Mouse (Mus musculus) neural tube, embryonic 11.5 days (tissue): ENCODE measurements around the gene Tbrg4. TPM values are rescaled to one million over a fixed set of nuclear protein-coding genes. Genes with fewer than 3 reads are reported as not detected.

Experiments
- ATAC-seq: fragments of 200-750 bp; cut with Nextera tagmentation; 2 replicates; pipeline ENCODE4 v1.8.0; 2017; ENCODE audit warnings: moderate number of reproducible peaks, mild to moderate bottlenecking, moderate TSS enrichment, moderate library complexity; ENCODE audit not compliant: insufficient read depth, low FRiP score, low TSS enrichment
- DNase-seq: peaks from one replicate; pipeline ENCODE4 v3.0.0-alpha.2; 2015; ENCODE audit warnings: low spot score
- H3K27ac ChIP-seq: fragments of 300-500 bp; sonication (generic); 2 replicates; pipeline ENCODE4 v1.5.1; 2014; ENCODE audit warnings: low read depth, mild to moderate bottlenecking, low read length
- H3K27me3 ChIP-seq: fragments of 300-500 bp; sonication (generic); 2 replicates; pipeline ENCODE4 v1.6.1; 2014; ENCODE audit warnings: mild to moderate bottlenecking, low read length, mixed read lengths; ENCODE audit not compliant: control insufficient read depth, insufficient read depth
- H3K36me3 ChIP-seq: fragments of 300-500 bp; sonication (generic); 2 replicates; pipeline ENCODE4 v1.6.1; 2014; ENCODE audit warnings: mild to moderate bottlenecking, low read length, moderate library complexity, mixed read lengths; ENCODE audit not compliant: control insufficient read depth, insufficient read depth
- H3K4me1 ChIP-seq: fragments of 300-500 bp; sonication (generic); 2 replicates; pipeline ENCODE4 v1.6.1; 2014; ENCODE audit warnings: low read length, mixed read lengths; ENCODE audit not compliant: control insufficient read depth, insufficient read depth
- H3K4me2 ChIP-seq: fragments of 300-500 bp; sonication (generic); 2 replicates; pipeline ENCODE4 v1.6.1; 2014; ENCODE audit warnings: low read depth, mild to moderate bottlenecking, moderate library complexity
- H3K4me3 ChIP-seq: fragments of 300-500 bp; sonication (generic); 2 replicates; pipeline ENCODE4 v1.5.1; 2014; ENCODE audit warnings: low read depth, low read length
- H3K9ac ChIP-seq: fragments of 300-500 bp; sonication (generic); 2 replicates; pipeline ENCODE4 v1.6.1; 2014; ENCODE audit warnings: mild to moderate bottlenecking, low read length
- H3K9me3 ChIP-seq: fragments of 300-500 bp; sonication (generic); 2 replicates; pipeline ENCODE4 v1.6.1; 2016; ENCODE audit warnings: low read length; ENCODE audit not compliant: control insufficient read depth
- WGBS: fragments of 180-500 bp; shearing (Covaris S2); extraction: QIAGEN DNeasy Blood & Tissue Kit; methylation state at CpG from one replicate; pipeline ENCODE4 v1.1.7; 2014; 5-methylcytosine and 5-hydroxymethylcytosine counted together
- polyA plus RNA-seq: library from polyadenylated mRNA; unstranded; fragments of >200 nt; fragmentation: Nextera tagmentation; extraction: Ambion mirVana; gene quantifications from 2 replicates; pipeline ENCODE4 v1.2.1, GENCODE M21; 2014

Gene Tbrg4
- polyA plus RNA-seq, 1 experiment from 2014 or later: 43.4 TPM

DNA sequence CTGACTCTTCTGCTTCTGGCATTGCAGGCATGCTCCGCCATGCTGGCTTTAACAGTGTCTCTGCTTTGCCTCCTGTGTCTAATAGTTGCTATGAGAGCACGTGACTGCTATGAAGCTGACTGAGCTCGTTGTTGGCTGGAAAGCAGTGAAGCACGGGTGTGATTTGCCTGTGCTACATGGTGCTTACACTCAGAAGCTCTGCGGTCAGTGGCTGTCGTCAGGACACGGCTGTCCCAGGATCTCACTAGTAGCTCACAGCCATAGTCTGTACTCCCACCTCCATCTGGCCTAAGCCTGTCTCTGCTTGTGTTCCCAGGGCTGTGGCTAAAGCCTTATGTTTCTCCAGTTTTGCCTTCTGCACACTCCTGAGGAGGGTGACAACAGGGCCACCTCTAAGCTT, 37.6 kb downstream of the Tbrg4 start:
- Histone ChIP-seq H3K4me2 (no peak overlapping the region), H3K9me3 (no peaks in the 10 kb centered on the region), H3K27me3 (no peaks in the 10 kb centered on the region), H3K27ac (no peak overlapping the region), H3K36me3 (peaks cover 11% of the 10 kb centered on the region), H3K4me3 (no peak overlapping the region), H3K4me1 (no peaks in the 10 kb centered on the region), H3K9ac (no peak overlapping the region)
- 89% methylated on average over 7 of the region's 7 CpGs for WGBS
- DNase-seq (no peak), ATAC-seq (no peak)

DNA sequence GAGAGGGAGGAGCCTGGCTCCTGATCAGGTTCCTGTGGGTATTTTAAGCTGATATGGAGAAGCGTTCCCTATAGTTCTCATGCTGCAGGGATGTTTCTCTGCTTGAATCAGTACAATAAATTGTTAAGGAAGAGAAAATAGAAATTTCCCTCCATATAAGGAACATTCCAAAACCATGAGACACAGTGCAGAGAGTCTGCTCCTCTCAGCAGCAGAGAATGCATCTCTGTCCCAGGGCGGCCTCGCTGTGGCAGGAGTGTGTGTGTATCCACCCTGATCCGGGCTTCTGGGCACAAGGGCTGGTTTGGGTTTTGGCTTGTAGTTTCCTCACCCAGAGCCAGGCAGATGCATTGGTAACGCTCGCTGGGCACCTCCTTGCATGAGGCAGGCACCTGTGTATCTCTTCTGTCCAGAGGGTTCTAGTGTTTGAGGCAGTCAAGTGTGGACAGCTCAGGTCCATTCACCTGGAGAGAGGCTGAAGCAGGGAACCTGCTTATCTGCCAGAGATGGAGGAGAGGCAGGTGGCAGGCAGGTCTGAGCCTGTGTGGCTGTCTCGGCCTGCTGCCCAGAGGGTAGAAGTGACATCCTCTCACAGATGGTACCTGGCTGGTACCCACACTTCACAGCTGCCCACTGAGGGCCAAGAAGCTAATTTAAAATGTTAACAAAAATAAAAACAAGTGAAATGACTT, 38.5 kb downstream of the Tbrg4 start:
- no peak overlapping the region for H3K9ac ChIP-seq
- ATAC-seq: no peak

DNA sequence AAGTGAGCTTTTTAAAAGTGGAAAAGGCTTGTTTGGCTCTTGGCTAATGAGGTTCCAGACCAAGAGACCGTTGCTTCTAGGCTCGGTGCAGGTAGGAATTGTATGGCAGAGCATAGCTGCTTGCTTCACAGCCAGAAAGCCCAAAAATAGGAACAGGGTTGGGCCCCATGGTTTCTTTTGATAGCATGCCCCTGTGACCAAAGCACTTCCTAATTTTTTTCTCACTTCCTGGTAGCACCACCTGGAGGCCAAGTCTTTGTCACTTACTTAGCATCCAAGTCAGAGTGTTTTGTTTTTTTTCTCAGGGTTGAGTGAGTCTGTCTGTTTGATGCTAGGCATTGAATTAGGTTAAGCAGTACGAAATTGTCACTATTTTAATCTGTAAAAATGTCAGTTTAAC, 39.2 kb downstream of the Tbrg4 start:
- H3K4me2 ChIP-seq: no peak overlapping the region

More for the DNA sequence above, 38.5 kb downstream of the Tbrg4 start:
- Histone ChIP-seq H3K27me3 (no peaks in the 10 kb centered on the region), H3K36me3 (peaks cover 11% of the 10 kb centered on the region), H3K27ac (no peak overlapping the region), H3K9me3 (no peaks in the 10 kb centered on the region), H3K4me2 (no peak overlapping the region), H3K4me1 (no peaks in the 10 kb centered on the region), H3K4me3 (no peak overlapping the region)
- 90% methylated on average over 7 of the region's 7 CpGs for WGBS
- DNase-seq: no peak

DNA sequence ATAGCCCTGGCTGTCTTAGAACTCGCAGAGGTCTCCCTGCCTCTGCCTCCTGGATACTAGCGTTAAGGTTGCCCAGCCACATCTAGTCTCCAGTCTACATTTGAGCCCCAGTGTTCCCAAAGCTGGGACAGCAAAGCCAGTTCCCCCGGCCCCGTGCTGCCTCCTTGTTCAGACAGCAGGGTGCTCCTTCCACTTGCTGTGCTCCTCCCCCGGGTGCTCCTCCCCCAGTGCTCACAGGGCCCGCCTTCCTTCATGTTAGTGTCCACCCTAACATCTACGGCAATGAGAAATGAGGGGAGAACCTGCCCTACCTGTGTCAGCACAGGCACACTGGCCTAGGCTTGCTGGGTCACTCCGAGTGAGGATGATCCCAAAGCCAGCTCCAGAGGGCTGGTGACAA, 40.1 kb downstream of the Tbrg4 start:
- no peak overlapping the region for H3K4me2 ChIP-seq
- DNase-seq (no peak), ATAC-seq (no peak)
- no peaks in the 10 kb centered on the region for H3K4me1 ChIP-seq
- H3K27ac ChIP-seq: no peak overlapping the region
- 88% methylated on average over 8 of the region's 8 CpGs for WGBS
- H3K27me3 ChIP-seq: no peaks in the 10 kb centered on the region
- H3K9ac ChIP-seq: no peak overlapping the region
- peaks cover 6% of the 10 kb centered on the region for H3K36me3 ChIP-seq
- H3K4me3 ChIP-seq: no peak overlapping the region
- H3K9me3 ChIP-seq: no peaks in the 10 kb centered on the region

More for the DNA sequence above, 39.2 kb downstream of the Tbrg4 start:
- Histone ChIP-seq H3K9ac (no peak overlapping the region), H3K27me3 (no peaks in the 10 kb centered on the region), H3K4me1 (no peaks in the 10 kb centered on the region), H3K36me3 (peaks cover 11% of the 10 kb centered on the region), H3K27ac (no peak overlapping the region), H3K9me3 (no peaks in the 10 kb centered on the region), H3K4me3 (no peak overlapping the region)
- WGBS: 90% methylated on average over 3 of the region's 3 CpGs
- DNase-seq: no peak
- ATAC-seq: no peak

DNA sequence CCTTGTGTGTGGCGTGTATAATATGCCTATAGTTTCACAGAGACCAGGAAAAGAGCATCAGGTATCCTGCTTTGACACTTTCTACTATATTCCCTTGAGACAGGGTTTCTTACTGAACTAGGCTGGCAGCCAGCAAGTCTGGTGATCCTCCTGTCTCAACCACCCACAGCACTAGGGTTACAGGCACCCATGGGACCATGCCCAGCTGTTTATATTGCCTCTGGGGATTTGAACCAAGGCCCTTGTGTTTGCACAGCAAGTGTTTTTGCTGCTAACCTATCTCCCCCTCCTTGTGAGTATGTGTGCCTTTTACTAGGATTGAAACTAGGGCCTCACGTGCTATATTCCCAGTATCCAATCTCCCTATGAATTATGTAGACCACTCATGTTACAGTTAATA, 44.3 kb downstream of the Tbrg4 start:
- Histone ChIP-seq H3K27ac (no peak overlapping the region), H3K27me3 (no peaks in the 10 kb centered on the region), H3K9ac (no peak overlapping the region), H3K9me3 (no peaks in the 10 kb centered on the region), H3K36me3 (peaks cover 4% of the 10 kb centered on the region), H3K4me1 (no peaks in the 10 kb centered on the region), H3K4me3 (no peak overlapping the region), H3K4me2 (no peak overlapping the region)
- WGBS: 86% methylated on average over 2 of the region's 2 CpGs
- ATAC-seq (no peak), DNase-seq (no peak)

DNA sequence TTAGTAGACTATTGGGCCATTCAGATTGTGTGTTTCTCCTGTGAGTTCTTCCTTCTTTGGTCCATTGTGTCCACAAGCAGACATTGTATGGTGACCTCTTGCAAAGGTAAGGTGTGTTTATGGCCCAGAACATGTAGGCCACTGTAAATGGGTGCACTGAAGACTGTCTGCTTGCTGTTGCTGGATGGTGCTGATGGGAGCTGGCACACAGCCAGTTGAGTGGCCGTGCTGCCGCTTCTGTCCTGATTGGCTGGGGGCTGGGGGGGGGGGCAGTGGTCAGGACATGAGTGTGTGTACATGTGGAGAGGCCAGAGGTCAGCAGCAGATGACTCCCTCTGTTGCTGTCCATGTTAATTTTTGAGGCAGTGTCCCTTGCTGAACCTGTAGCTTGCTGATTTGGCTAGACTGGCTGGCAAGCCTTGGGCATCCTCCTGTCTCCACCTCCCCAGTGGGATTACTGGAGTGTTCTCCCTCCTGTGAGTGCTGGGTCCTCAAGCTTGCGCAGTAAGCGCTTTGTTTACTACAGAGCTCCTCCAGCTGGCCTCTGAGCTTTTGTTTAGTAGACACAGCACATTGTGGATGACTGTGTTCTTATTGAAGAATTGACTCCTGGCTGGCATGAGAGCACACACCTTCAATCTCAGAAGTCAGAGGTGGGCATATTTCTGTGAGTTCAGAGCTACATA, 45.7 kb downstream of the Tbrg4 start:
- H3K36me3 ChIP-seq: peaks cover 2% of the 10 kb centered on the region
- ATAC-seq: no peak
- 92% methylated on average over 4 of the region's 4 CpGs for WGBS
- no peak overlapping the region for H3K4me3 ChIP-seq
- H3K4me2 ChIP-seq: no peak overlapping the region
- no peaks in the 10 kb centered on the region for H3K4me1 ChIP-seq
- H3K9ac ChIP-seq: no peak overlapping the region
- no peaks in the 10 kb centered on the region for H3K9me3 ChIP-seq
- H3K27ac ChIP-seq: no peak overlapping the region
- no peak for DNase-seq
- H3K27me3 ChIP-seq: no peaks in the 10 kb centered on the region

DNA sequence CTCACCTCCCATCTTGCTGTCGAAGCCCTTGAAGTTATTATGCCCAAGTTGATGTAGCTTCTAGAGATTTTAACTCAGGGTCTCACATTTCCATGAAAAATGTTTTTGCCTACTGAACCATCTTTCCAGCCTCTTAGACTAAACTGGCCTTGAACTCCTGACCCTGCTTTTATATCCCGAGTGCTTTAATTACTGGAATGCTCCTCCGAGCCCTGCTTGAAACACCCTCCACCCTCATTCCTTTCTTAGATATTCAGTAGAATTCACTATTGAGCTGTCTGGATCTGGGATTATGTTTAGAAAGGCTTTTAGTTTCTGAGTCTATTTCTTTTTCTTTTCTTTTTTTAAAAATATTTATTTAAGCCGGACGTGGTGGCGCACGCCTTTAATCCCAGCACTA, 46.5 kb downstream of the Tbrg4 start:
- ATAC-seq (no peak), DNase-seq (no peak)
- H3K4me1 ChIP-seq: no peaks in the 10 kb centered on the region
- no peak overlapping the region for H3K9ac ChIP-seq
- H3K27me3 ChIP-seq: no peaks in the 10 kb centered on the region
- H3K9me3 ChIP-seq: no peaks in the 10 kb centered on the region
- no peak overlapping the region for H3K27ac ChIP-seq
- H3K4me2 ChIP-seq: no peak overlapping the region
- no peak overlapping the region for H3K4me3 ChIP-seq
- H3K36me3 ChIP-seq: no peaks in the 10 kb centered on the region
- 92% methylated on average over 7 of the region's 7 CpGs for WGBS

DNA sequence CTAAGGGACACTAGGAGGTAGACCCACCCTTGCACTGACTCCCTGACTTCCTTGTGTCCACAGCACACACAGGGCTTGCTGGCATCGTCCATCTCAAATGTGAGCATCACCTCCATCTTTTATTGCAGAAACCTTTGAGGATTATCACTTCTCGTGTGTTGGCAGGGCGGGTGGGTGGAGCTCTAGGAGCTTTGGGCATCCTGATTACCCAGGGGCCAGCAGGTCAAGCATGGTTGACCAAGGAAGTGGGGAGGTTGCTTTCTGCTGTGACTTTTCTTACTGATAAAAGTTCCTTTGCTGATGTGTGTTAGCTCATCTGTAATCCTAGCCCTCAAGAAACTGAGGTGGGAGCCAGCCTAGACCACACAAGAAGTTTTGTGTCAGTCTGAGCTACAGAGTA, 49.7 kb downstream of the Tbrg4 start:
- WGBS: 89% methylated on average over 3 of the region's 3 CpGs
- ATAC-seq (no peak), DNase-seq (no peak)

DNA sequence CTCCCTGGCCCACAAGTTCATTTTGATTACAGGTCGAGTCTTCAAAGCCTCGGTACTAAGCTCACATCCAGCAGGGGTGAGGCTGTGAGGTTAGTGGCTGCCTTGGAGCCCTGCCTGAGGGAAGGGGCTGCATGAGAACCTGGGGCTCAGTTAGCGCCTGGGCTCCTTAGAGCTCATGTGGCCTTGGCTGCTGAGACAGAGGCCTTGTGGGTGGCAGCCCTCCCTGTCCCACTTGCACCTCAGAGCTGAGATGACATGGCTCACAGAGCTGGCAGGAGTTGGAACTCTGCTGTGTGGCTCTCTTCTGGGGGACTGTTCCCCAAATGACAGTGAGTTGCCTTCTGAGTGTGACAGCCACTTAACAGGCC, 56.5 kb downstream of the Tbrg4 start:
- no peak for ATAC-seq
- Histone ChIP-seq H3K9me3 (no peaks in the 10 kb centered on the region), H3K27ac (no peak overlapping the region), H3K4me3 (no peak overlapping the region), H3K4me2 (no peak overlapping the region), H3K27me3 (no peaks in the 10 kb centered on the region), H3K36me3 (no peaks in the 10 kb centered on the region; the same call in 1 of the 2 replicates), H3K9ac (no peak overlapping the region), H3K4me1 (peaks cover 4% of the 10 kb centered on the region; the same call in 1 of the 2 replicates)
- no peak for DNase-seq
- 64% methylated on average over 3 of the region's 3 CpGs for WGBS

More for the DNA sequence above, 49.7 kb downstream of the Tbrg4 start:
- Histone ChIP-seq H3K4me1 (no peaks in the 10 kb centered on the region), H3K4me2 (no peak overlapping the region), H3K9ac (no peak overlapping the region), H3K4me3 (no peak overlapping the region), H3K9me3 (no peaks in the 10 kb centered on the region), H3K36me3 (no peaks in the 10 kb centered on the region), H3K27ac (no peak overlapping the region), H3K27me3 (no peaks in the 10 kb centered on the region)
